Mouse (Mus musculus) CD4-positive naive resting alpha-beta T cell, adult 76 days (primary cell): ENCODE results near the gene Ankra2. TPM values are rescaled to one million over a fixed set of nuclear protein-coding genes. Genes with fewer than 3 reads are reported as not detected.

Experiments
- total RNA-seq: library from RNA; stranded (reverse); gene quantifications from one replicate; pipeline ENCODE4 v1.2.4, GENCODE M21; 2023

Ankra2 gene
- total RNA-seq: 27.0 TPM

GRCm38 (mm10) chr13:98262636-98263457 lies at the start of gene Ankra2, which contains the start of gene Utp15:
Gene Ankra2, plus strand, starts transcription at chr13:98263074.
Gene Utp15, minus strand, starts transcription at chr13:98263041.

GRCm38 (mm10) chr13:98279686-98280085 lies 16.8 kb downstream of the Ankra2 start, which contains the start of gene Gm21976:
Gene Gm21976, plus strand, starts transcription at chr13:98279887.

GRCm38 (mm10) chr13:98316480-98317245 lies 53.8 kb downstream of the Ankra2 start, which contains the start of gene Btf3:
Gene Btf3, minus strand, starts transcription at chr13:98317006.

Other genes with a start within 250 kb of the Ankra2 start
- gene Arhgef28, start 56.6 kb upstream of the Ankra2 start, total RNA-seq: not detected
- gene Utp15, start within 50 bp of the Ankra2 start, total RNA-seq: 46.2 TPM
- gene Gm21976, start 16.8 kb downstream of the Ankra2 start, total RNA-seq: not detected
- gene Btf3, start 53.9 kb downstream of the Ankra2 start, total RNA-seq: 446 TPM
- gene Foxd1, start 91.2 kb downstream of the Ankra2 start, total RNA-seq: not detected
- gene Gm10320, start 228.9 kb downstream of the Ankra2 start, total RNA-seq: not detected